Mouse (Mus musculus) limb, embryonic 10.5 days (tissue): ENCODE data around the gene Fam71e2. TPM values are rescaled to one million over a fixed set of nuclear protein-coding genes. Genes with fewer than 3 reads are reported as not detected.
"Not testable (repeated sequence)": the region's sequence is repeated elsewhere in the genome, so short reads cannot be mapped to it uniquely, and the experiment has no call there.

Experiments
- DNase-seq: peaks from one replicate; pipeline ENCODE4 v3.0.0-alpha.2; 2017; ENCODE audit warnings: low spot score
- H3K27ac ChIP-seq: fragments of 300-500 bp; sonication (generic); 2 replicates; pipeline ENCODE4 v1.5.1; 2016; ENCODE audit warnings: mild to moderate bottlenecking
- H3K27me3 ChIP-seq: fragments of 300-500 bp; sonication (generic); 2 replicates; pipeline ENCODE4 v1.6.1; 2016; ENCODE audit warnings: low read depth, mild to moderate bottlenecking; ENCODE audit not compliant: poor library complexity, severe bottlenecking
- H3K36me3 ChIP-seq: fragments of 300-500 bp; sonication (generic); 2 replicates; pipeline ENCODE4 v1.6.1; 2016; ENCODE audit warnings: mild to moderate bottlenecking, moderate library complexity
- H3K4me1 ChIP-seq: fragments of 300-500 bp; sonication (generic); 2 replicates; pipeline ENCODE4 v1.6.1; 2016
- H3K4me3 ChIP-seq: fragments of 300-500 bp; sonication (generic); 2 replicates; pipeline ENCODE4 v1.5.1; 2016; ENCODE audit warnings: mild to moderate bottlenecking, moderate library complexity
- H3K9me3 ChIP-seq: fragments of 300-500 bp; sonication (generic); replicated peaks from 2 replicates; pipeline ENCODE4 v1.6.1; 2016; ENCODE audit warnings: mild to moderate bottlenecking
- WGBS: fragments of 180-500 bp; shearing (Covaris S2); methylation state at CpG from one replicate; pipeline ENCODE4 v1.1.7; 2016; 5-methylcytosine and 5-hydroxymethylcytosine counted together
- polyA plus RNA-seq: library from polyadenylated mRNA; unstranded; fragments of >200 nt; fragmentation: Nextera tagmentation; extraction: Ambion mirVana; gene quantifications from 2 replicates; pipeline ENCODE4 v1.2.1, GENCODE M21; 2016

Fam71e2 gene
- polyA plus RNA-seq = not detected in 2 replicates

GRCm38 (mm10) chr7:4771202-4771601 lies at the start of gene Fam71e2:
TSS of gene Fam71e2 (minus strand) at chr7:4771302.
- no peak within 1 kb of the TSS for H3K4me3 ChIP-seq
- peaks cover 22% of the 10 kb centered on the region for H3K27me3 ChIP-seq
- H3K9me3 ChIP-seq = no peaks in the 10 kb centered on the region
- no peak for DNase-seq
- H3K4me1 ChIP-seq = no peaks in the 10 kb centered on the region
- no peak within 1 kb of the TSS for H3K27ac ChIP-seq
- no peaks in the 10 kb centered on the region for H3K36me3 ChIP-seq
- WGBS = 68% methylated on average over 5 of the region's 5 CpGs

GRCm38 (mm10) chr7:4816559-4816958 lies 45.5 kb upstream of the Fam71e2 start:
- Histone ChIP-seq H3K4me1 (peaks cover 8% of the 10 kb centered on the region), H3K27ac (no peak overlapping the region), H3K9me3 (no peaks in the 10 kb centered on the region), H3K4me3 (no peak overlapping the region), H3K27me3 (no peaks in the 10 kb centered on the region), H3K36me3 (no peaks in the 10 kb centered on the region)
- no peak for DNase-seq

GRCm38 (mm10) chr7:4813105-4813791 lies 42.1 kb upstream of the Fam71e2 start:
- 25% methylated on average over 8 of the region's 8 CpGs for WGBS
- H3K4me1 ChIP-seq = peaks cover 32% of the 10 kb centered on the region
- no peaks in the 10 kb centered on the region for H3K9me3 ChIP-seq
- H3K4me3 ChIP-seq = peak overlapping the region; percentile 99
- DNase-seq = no peak
- peaks cover 30% of the 10 kb centered on the region for H3K36me3 ChIP-seq
- H3K27ac ChIP-seq = peak overlapping the region; percentile 98
- H3K27me3 ChIP-seq = no peaks in the 10 kb centered on the region

- DNase-seq = peak; percentile 97
- H3K9me3 ChIP-seq = no peaks in the 10 kb centered on the region
- peaks cover 35% of the 10 kb centered on the region for H3K36me3 ChIP-seq
- under 1% methylated on average over 62 of the region's 62 CpGs for WGBS
- H3K27me3 ChIP-seq = no peaks in the 10 kb centered on the region
- peak within 1 kb of the TSS; percentile 98 for H3K27ac ChIP-seq
- H3K4me3 ChIP-seq = peak within 1 kb of the TSS; percentile 99
- H3K4me1 ChIP-seq = peaks cover 28% of the 10 kb centered on the region
Observed at GRCm38 (mm10) chr7:4812303-4813104, 41.4 kb upstream of the Fam71e2 start, which contains the start of gene Ube2s. TSS of gene Ube2s (minus strand) at chr7:4812590.

- H3K4me1 ChIP-seq = peaks cover 28% of the 10 kb centered on the region
- DNase-seq = peak; percentile 68
Observed at GRCm38 (mm10) chr7:4811842-4812302, 40.8 kb upstream of the Fam71e2 start.

GRCm38 (mm10) chr7:4811131-4811530 lies 40.0 kb upstream of the Fam71e2 start:
- peaks cover 28% of the 10 kb centered on the region for H3K4me1 ChIP-seq
- peak overlapping the region; percentile 98 for H3K27ac ChIP-seq
- H3K36me3 ChIP-seq = peaks cover 49% of the 10 kb centered on the region
- not testable (repeated sequence) for DNase-seq, H3K9me3 ChIP-seq, H3K27me3 ChIP-seq
- H3K4me3 ChIP-seq = peak overlapping the region; percentile 99
- WGBS = 46% methylated on average over 10 of the region's 10 CpGs

More at GRCm38 (mm10) chr7:4811842-4812302, 40.8 kb upstream of the Fam71e2 start:
- Histone ChIP-seq H3K27ac (peak overlapping the region; percentile 98), H3K36me3 (peaks cover 42% of the 10 kb centered on the region), H3K9me3 (no peaks in the 10 kb centered on the region), H3K27me3 (no peaks in the 10 kb centered on the region), H3K4me3 (peak overlapping the region; percentile 99)
- WGBS = under 1% methylated on average over 34 of the region's 36 CpGs

GRCm38 (mm10) chr7:4806716-4807115 lies 35.6 kb upstream of the Fam71e2 start:
- 96% methylated on average over 7 of the region's 7 CpGs for WGBS
- H3K4me1 ChIP-seq = peaks cover 24% of the 10 kb centered on the region

GRCm38 (mm10) chr7:4802247-4802646 lies 31.1 kb upstream of the Fam71e2 start:
- Histone ChIP-seq H3K9me3 (no peaks in the 10 kb centered on the region), H3K27me3 (no peaks in the 10 kb centered on the region), H3K36me3 (peaks cover 49% of the 10 kb centered on the region), H3K4me1 (no peaks in the 10 kb centered on the region), H3K27ac (no peak overlapping the region), H3K4me3 (no peak overlapping the region)
- DNase-seq = no peak

More at GRCm38 (mm10) chr7:4806716-4807115, 35.6 kb upstream of the Fam71e2 start:
- Histone ChIP-seq H3K36me3 (peaks cover 77% of the 10 kb centered on the region), H3K27ac (no peak overlapping the region), H3K27me3 (no peaks in the 10 kb centered on the region), H3K9me3 (no peaks in the 10 kb centered on the region), H3K4me3 (no peak overlapping the region)
- no peak for DNase-seq

GRCm38 (mm10) chr7:4795767-4796433 lies 24.8 kb upstream of the Fam71e2 start:
- no peak overlapping the region for H3K27ac ChIP-seq
- WGBS = 82% methylated on average over 7 of the region's 7 CpGs
- 0 out of 2 replicates have a peak, but pooled peaks cover under 1% of the 10 kb centered on the region for H3K27me3 ChIP-seq
- peaks cover 49% of the 10 kb centered on the region for H3K36me3 ChIP-seq
- H3K4me3 ChIP-seq = no peak overlapping the region
- H3K4me1 ChIP-seq = peaks cover 10% of the 10 kb centered on the region
- H3K9me3 ChIP-seq = no peaks in the 10 kb centered on the region
- no peak for DNase-seq

- Histone ChIP-seq H3K27me3 (peaks cover 10% of the 10 kb centered on the region), H3K4me3 (peak overlapping the region; percentile 92; the same call in 1 of the 2 replicates), H3K4me1 (peaks cover 10% of the 10 kb centered on the region), H3K36me3 (peaks cover 49% of the 10 kb centered on the region), H3K9me3 (no peaks in the 10 kb centered on the region), H3K27ac (no peak overlapping the region)
- WGBS = 87% methylated on average over 3 of the region's 3 CpGs
- DNase-seq = no peak
Observed at GRCm38 (mm10) chr7:4794631-4795168, 23.6 kb upstream of the Fam71e2 start.

GRCm38 (mm10) chr7:4793674-4794073 lies 22.6 kb upstream of the Fam71e2 start:
- 40% methylated on average over 4 of the region's 4 CpGs for WGBS
- no peaks in the 10 kb centered on the region for H3K9me3 ChIP-seq
- H3K27me3 ChIP-seq = peaks cover 21% of the 10 kb centered on the region
- H3K4me3 ChIP-seq = peak overlapping the region; percentile 92
- H3K36me3 ChIP-seq = peaks cover 49% of the 10 kb centered on the region
- H3K27ac ChIP-seq = peak overlapping the region; percentile 96
- no peak for DNase-seq
- H3K4me1 ChIP-seq = peaks cover 19% of the 10 kb centered on the region

GRCm38 (mm10) chr7:4793248-4793647 lies 22.1 kb upstream of the Fam71e2 start:
- peaks cover 49% of the 10 kb centered on the region for H3K36me3 ChIP-seq
- DNase-seq = not testable (repeated sequence)
- WGBS = 1% methylated on average over 31 of the region's 31 CpGs

More at GRCm38 (mm10) chr7:4793248-4793647, 22.1 kb upstream of the Fam71e2 start:
- peaks cover 23% of the 10 kb centered on the region for H3K4me1 ChIP-seq
- peak overlapping the region; percentile 96 for H3K27ac ChIP-seq
- not testable (repeated sequence) for H3K9me3 ChIP-seq
- peak overlapping the region; percentile 92 for H3K4me3 ChIP-seq
- peaks cover 25% of the 10 kb centered on the region for H3K27me3 ChIP-seq
